Mouse (Mus musculus) regulatory T cell (primary cell): ENCODE data around the gene Pigu.

Experiments
- in situ Hi-C: fragments of 300-600 bp; cut with MboI, MseI; formaldehyde crosslinking; loops from one replicate; pipeline ENCODE4 v1.15.1; 2025; ENCODE audit warnings: high pct_unique_total_duplicates

Gene Pigu

DNA sequence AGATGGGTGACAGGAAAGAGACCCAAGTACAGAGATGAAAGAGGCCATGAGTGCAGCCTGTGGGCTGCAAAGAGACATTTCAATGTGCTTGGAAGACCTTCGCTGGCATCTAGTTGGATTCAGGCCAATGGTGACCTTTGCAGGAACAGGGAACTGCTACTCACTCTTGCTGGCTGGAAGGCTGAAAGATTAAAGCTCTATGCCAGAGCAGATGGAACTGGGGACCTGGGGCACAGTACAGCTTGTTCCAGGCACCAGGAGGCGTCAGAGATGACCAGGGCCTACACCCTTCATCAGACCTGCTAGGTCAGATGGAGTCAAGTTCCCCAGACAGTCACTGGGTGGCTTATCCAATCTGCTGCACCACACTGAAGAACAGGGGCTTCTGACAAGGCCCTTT is 63.8 kb downstream of the Pigu start:
- in situ Hi-C loops, result no loop called here

DNA sequence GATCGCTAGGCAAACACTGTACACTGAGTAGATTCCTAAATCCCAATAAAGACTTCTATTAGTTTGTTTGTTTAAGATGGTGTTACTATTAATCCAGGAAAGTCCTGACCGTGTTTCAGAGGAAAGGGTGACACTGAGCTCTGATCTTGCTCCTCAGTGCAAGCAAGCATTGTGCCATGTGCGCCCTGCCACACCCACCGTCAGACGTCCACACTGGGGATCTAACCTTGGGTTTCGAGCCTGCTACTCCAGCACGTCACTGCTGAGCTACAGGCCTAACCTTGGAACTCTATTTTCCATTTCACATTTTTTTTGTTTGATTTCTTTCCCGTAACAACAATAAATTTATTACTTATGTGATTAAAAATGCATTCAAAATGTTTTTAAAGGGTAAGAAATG is 67.2 kb downstream of the Pigu start:
- in situ Hi-C loops, result no loop called here

DNA sequence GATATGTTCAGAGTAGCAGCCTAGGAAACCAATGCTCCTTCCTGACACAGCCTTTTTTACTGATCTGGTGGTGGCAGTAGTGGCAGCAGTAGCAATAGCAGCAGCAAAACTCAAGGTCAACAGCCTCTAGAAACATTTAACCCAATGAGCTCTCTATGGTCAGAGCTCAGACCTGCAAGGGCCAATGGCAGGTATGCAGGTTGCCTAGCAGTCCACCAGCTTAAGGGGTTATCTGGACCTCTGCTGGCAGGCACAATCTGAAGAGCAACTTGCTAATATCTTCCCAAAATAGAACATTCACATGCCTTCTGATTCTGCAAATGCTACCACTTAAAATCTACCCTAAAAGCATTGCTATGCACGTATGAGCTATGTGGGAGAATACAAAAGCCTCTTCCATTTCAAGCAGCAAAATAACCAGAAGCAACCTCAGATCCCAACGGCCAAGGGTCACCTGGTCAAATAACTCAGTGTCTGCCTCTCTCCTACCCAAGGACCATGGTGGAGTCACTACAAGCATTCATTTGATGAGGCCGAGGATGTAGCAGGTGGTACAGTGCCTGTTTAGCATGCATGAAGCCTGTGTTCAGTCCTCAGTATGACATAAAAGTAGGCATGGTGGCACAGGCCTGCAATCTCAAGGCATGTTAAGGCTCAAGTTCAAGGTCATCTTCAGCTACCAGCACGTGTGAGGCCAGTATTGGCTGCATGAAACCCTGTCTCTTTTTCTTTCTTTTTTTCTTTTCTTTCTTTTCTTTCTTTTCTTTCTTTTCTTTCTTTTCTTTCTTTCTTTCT is 69.6 kb downstream of the Pigu start:
- in situ Hi-C loops, result no loop called here

DNA sequence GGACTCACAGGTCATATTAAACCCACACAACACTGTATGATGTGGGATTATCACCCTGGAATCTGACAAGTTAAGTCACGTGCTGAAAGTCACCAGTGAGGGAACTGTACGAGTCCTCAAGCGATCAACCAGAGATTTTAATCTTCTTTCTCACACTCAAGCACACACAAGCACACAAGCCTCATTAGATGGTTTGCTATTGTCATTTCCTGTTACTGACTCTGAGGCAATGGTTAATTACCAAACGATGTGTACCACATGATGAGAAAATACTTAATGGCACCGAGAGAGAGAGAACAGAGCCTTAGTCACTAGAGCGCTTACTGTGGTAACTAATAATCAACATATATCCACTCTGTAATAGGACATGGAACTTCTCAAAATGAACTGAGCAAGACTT is 71.5 kb downstream of the Pigu start:
- in situ Hi-C loops, result no loop called here

DNA sequence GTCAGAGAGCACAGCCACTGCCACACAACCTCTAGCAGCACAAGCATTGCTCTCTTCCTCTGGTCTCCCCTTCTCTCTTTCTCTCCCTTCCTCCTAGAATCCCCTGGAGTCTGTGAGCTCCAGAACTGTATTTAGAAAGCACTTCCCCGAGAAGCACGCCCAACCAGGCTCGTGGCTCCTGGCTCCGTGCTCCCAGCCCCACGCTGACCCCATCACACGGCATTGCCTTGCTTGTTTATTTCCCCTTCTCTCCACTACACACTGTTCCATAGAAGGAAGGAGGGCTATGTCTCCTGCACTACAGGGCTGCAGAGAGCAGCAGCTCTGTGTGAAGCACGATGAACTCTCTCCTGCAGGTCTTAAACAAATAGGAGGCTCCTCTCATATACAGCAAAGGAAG is 72.6 kb downstream of the Pigu start:
- in situ Hi-C loops, result no loop called here

DNA sequence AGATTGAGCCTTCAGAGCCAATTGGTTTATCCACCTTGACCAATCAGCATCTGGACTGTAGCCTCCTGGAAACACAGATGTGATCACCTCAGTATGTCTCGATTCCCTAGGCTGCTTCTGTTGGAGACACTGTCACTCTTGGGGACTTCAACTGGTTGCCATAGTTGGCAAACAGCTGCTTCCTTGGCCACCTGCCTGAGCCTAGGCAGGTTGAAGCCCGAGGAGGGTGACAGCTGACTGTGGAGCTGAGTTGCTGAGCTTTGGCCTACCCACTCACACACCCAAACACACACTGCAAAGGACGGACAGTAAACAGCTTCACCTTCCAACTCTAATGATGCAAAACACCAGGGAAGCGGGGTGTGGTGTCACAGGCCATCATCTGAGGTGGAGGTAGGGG is 73.4 kb downstream of the Pigu start:
- in situ Hi-C loops, result no loop called here

DNA sequence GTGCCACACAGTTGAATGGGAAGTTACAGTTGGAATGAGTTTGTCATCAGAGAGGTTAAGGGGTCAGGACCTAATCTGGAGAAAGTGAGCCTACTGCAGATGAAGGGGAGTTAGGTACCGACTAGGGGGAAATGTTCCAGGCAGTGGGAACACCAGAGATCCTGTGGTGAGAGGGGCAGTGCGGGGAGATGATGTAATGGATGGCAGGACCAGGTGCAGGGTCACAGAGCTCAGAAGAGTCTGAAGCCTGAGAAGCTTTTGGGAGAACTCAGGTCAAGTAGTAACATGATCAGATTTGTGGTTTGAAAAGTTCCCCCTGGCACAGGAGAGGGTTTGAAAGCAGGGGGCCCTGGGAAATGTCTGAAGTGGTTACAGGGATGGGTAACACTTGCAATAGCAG is 77.1 kb downstream of the Pigu start:
- in situ Hi-C loops, result no loop called here

DNA sequence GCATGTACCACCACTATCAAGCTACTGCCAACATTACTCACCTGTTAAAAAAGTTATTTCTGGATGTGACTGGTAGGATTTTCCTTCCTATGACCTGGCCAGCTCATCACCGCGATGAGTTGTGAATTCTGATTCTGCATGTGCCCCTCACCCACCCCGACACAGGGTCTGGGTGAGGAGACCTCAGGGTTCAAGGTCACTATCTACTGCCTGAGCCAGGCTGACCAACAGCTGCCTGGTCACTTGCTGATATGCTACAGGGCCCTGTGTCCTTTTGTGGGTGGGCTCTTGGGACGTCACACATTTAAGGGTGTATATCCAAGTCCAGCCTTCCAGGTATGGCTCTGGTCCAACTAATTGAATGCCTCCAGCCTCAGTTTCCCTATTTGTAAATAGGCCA is 78.1 kb downstream of the Pigu start:
- in situ Hi-C loops, result no loop called here

DNA sequence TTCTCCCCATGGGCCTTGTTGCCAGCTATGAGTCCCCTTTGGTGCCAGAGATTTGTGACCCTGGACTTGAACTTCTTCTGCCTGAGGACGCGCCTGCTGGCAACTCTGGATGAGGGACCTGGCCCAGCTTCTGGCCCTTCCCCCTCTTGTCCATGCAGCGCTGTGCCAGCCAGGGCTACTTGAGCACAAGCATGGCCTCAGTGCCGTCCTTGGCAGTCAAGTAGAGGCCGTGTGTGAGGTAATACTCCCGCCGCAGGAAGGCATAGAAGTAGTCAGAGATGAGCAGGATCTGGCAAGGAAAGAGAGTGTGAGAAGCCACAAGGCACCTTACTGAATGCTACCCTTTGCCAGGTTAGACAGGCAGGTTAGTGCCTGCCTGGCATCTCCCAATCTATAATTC is 78.9 kb downstream of the Pigu start:
- in situ Hi-C loops, result no loop called here

DNA sequence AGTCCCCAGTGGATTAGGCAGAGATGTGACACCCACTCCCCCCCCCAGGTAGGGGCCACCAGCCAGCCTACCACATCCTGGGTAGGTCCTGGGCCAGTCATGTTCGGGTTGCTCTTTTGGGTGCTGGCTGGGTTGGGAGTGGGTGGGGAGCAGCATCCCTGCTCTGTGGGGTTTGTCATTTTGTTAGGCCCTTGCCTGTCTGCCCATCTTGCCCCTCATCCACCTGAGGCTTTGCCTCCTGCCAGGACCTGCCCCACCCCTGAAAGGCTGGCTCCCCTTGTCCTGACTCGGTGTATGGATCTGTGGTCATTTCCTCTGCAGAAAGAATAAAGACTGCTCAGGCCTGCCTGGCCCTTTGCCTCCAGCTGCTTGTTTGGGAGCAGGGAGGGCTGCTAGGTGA is 79.5 kb downstream of the Pigu start:
- in situ Hi-C loops, result no loop called here

DNA sequence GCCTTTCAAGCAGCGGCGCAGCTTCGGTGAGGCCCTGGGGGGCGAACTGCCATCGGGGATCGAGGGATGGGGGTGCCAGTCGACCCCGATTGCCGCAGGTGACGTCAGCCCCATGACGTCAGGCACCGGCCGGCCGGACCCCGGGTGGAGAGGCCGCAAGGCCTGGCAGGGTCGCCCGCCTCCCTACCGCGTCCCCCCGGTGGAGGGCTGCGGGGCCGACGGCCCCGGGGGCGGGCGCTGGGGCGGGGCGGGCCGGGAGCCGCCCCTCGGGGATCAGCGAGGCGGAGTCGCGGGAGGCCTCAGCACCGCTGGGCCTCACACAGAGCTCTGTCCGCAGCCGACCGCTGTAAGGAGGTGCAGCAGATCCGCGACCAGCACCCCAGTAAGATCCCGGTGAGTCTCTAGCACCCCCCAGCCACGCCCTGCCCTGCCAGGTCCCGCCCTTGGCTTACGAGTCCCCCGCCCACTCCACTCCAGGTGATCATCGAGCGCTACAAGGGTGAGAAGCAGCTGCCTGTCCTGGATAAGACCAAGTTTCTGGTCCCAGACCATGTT is 80.5 kb downstream of the Pigu start:
- in situ Hi-C loops, result no loop called here

DNA sequence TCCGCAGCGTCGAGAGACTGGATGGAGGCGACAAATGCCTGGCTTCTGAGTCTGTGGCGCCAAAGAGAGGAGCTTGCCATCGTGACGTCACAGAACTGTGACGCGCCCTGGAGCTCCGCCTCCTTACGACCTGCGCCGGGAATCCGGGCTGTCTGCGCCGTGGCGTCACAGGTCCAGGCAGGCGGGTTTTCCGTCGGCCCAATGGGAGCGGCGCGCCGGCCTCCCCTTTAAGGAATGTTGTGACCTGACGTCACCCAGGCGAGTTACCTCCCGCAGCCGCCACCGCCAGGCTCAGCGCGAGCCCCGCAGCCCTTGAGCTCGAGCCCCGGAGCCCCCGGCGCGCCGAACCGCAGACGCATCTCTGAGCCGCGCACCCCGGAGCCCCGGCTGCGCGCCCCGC is 81.0 kb downstream of the Pigu start, which contains the start of gene Map1lc3a:
Map1lc3a (plus strand) TSS at position 103 of the 400 bp plus-strand sequence.
- in situ Hi-C loops, result no loop called here

DNA sequence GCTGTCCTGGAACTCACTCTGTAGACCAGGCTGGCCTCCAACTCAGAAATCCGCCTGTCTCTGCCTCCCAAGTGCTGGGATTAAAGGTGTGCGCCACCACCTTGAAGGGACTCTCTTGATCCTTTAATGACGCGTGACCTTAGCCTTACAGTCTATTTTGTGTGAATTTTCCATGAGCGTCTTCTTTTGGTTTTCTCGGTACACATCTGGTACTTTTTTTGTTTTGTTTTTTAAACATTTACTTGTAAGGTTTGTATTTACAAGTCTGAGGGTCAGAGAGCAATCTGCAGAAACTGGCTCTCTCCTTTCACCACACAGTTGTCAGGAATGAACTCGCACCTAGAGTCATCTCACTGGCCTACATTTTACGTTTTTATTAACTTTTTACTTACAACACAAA is 83.6 kb downstream of the Pigu start:
- in situ Hi-C loops, result no loop called here

DNA sequence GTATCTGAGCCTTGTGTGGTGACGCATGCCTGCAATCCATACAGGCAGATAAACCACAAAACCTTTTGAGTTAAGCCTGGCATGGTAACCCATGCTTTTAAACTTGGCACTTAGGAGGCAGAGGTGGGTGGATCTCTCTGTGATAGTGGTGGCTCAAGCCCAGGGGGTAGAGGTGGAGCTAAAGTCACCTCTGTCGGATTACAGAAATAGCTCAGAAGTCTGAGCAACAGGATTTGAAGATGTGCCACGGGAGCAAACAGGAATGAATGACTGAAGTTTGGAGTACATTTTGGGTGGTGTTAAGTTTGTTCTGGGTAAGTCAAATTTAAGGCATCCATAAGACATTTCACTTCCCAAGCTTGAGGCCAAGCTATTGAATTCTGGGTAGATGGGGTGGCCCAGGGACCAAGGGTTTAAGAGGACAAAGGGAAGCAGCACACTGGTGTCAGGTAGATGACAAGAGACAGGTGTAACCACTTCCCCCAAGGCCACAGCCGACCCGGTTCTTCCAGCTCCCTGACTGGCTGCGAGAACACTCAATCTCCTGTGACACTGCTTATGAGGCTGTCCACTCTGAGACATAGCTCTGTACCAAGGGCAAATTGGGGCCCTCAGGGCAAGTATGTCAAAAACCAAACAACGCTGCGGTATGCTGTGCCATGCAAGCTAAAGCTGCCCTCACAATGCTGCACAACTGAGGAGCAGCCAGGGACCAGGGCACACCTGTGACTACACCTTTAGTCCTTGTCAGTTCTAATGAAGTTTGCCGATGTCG is 84.6 kb downstream of the Pigu start:
- in situ Hi-C loops, result no loop called here

DNA sequence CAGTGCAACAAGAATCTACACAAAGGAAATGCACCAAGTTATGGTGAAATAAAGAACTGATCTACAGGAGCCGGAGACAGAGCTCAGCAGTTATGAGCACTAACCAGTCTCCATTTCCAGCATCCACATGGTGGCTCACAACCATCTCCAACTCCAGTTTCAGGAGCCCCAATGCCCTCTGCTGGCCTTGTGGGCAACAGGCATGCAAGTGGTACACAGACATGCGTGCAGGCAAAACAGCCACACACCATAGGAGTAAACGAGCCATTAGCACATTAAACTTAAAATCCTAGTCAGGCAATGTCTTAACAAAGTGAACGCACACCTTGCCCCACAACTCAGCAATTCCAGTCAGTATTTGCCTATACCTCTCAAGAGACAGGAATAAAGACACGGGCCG is 85.3 kb downstream of the Pigu start:
- in situ Hi-C loops, result no loop called here

DNA sequence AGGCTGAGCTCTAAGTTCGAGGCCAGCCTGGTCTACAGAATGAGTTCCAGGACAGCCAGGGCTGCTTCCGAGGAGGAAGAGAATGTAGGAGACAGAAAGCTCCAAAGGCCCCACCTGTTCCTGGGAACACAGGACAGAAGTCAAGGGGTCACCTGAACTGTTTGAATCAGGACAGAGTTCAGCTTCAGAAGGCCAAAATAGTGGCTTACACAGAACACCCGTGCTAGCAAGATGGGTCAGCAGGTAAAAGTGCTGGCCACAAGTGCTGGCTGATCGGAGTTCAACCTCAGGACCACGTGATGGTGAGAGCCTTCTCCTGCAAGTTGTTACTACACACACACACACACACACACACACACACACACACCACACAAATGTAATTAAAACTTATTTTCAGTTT is 90.3 kb downstream of the Pigu start:
- in situ Hi-C loops, result no loop called here

DNA sequence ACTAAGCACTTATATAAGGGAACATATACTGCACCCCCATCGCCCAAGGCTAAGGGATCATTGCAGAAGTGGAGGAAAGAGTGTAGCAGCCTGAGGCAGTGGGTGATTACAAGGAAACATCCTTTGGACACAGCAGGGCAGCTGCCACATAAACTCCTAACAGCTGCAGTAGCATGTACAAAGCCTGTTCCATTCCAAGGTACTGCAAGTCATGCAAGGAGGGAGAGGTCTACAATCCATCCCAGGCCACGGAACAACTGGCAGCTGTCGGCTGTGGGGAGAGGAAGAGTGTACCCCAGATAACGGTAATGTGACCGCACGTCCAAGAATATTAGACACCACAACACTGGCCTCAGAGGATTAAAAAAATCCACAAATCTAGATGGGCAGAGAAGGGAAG is 91.7 kb downstream of the Pigu start:
- in situ Hi-C loops, result no loop called here

DNA sequence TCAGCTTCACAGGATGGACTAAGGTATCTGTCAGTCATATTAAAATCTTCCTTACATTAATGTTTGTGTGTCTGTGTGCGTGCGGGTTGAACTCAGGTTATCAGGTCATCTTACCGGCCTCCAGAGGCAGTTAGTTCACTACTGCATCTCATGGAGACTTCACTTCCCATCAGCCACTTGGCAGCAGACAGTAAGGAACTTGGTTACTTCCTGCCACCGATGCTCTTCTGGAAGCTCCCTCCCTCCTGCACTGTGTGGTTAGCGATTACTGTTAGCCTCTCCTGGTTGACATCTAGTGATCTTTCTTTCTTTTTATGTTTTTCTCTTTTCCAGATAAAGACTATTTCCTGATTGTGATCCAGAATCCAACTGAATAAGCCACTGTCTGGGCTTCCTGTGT is 107.6 kb downstream of the Pigu start:
- in situ Hi-C loops, result loop anchor here (10.0 kb wide), 1 partner anchor 1855 kb away; no protein-coding TSS in a partner anchor

DNA sequence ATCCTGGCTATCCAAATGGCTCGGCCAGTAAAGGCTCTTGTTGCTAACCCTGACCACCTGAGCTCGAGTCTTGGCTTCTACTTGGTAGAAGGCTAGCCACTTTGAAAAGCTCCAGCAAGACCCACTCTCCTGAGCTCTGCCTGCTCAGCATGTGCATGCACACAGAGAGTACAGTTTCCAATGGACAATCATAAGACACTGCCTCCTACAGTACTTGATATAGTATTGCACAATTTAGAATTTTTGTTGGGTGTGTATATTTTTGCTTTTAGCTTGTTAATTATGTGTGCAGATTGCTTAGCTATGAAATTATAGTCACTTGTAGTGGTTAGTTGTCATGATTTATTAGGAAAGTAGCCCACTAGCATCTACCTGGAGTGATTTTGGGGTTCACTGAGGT is 108.5 kb downstream of the Pigu start:
- in situ Hi-C loops, result loop anchor here (10.0 kb wide), 1 partner anchor 1854 kb away; no protein-coding TSS in a partner anchor

DNA sequence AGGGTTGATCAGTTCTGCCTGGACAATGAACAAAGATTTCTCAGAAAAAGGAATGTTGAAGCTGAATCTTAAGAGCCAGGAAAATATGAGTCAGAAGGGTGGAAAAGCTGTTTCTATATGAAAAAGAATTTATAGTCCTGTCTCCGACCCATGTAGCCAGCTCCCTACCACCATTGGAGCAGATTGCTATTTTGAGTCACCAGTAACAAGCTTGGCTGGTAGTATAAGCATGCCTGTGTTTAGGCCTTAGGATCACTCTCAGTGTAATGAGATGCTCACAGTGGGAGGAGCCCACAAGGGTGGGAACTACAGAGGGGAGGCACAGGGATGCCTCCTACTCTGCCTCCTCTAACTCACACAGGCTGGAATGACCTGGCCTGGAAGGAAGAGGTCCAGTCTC is 109.0 kb downstream of the Pigu start:
- in situ Hi-C loops, result loop anchor here (10.0 kb wide), 1 partner anchor 1853 kb away; no protein-coding TSS in a partner anchor

DNA sequence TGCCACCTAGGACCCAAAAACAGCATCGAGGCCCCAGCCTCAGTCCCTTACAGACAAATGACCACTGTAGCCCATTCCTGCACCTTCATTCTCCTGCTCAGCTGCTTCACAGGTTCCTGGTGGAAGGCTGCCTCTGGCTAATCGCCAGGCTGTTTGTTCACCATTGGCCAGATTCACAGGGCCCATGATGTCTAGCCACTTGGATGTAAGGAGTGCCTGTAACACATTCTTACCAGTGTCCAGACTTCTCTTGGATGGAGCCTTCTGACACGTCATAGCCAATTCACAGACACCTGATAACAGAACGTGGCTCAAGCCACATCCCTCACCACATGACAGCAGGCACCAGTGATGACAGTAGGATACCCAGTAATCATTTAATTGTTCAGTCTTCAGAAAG is 111.0 kb downstream of the Pigu start:
- in situ Hi-C loops, result loop anchor here (10.0 kb wide), 1 partner anchor 1851 kb away; no protein-coding TSS in a partner anchor

DNA sequence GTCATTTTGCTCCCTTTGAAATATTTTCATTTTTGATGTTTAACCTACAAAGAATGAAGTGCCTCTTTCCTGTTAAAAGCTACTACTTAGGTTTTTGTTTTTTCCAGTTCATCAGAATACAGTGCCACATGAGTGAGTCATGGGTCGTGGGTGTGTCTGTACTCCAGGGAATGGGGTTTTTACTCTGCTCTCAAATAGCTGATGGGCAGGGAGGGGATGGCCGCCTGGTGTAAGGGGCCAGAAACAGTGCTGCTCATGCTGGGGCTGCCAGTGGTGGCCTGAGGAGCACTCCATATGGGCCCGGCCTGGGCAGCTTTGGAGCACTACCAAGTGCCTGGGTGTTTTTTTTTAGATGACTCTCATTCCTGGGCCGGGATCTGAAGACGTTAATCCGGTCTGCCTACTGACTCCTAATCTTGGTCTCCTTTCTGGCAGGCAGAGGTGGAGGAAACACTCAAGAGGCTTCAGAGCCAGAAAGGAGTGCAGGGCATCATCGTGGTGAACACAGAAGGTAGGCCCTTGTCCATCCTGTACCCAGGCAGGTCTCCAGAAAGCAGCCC is 114.9 kb downstream of the Pigu start:
- in situ Hi-C loops, result loop anchor here (10.0 kb wide), 1 partner anchor 1848 kb away; no protein-coding TSS in a partner anchor
